Mouse (Mus musculus) Patski (cell line): ENCODE results near the gene Dnmbp. TPM values are rescaled to one million over a fixed set of nuclear protein-coding genes. Genes with fewer than 3 reads are reported as not detected.
"Not testable (repeated sequence)": the region's sequence is repeated elsewhere in the genome, so short reads cannot be mapped to it uniquely, and the experiment has no call there.

ENCODE experiments used
- ATAC-seq: fragments of 100-300 bp; one replicate; pipeline ENCODE4 v1.8.0; 2021
- CTCF ChIA-PET: fragments of 350-600 bp; sonication (Branson Sonifier 250); formaldehyde crosslinking; loops from one replicate; lab custom pipeline; 2022; ENCODE audit warnings: inconsistent platforms; lab: Charles Lee
- POLR2A ChIA-PET: fragments of 350-600 bp; sonication (Branson Sonifier 250); formaldehyde crosslinking; loops from one replicate; lab custom pipeline; 2022; ENCODE audit warnings: antibody characterized with exemption, inconsistent platforms; lab: Charles Lee
- DNase-seq: peaks from one replicate; pipeline ENCODE4 v3.0.0-alpha.2; 2011; ENCODE audit warnings: low read depth, low spot score
- H3K27me3 ChIP-seq: fragments of 371-371 bp; one replicate; pipeline ENCODE4 v1.5.1; 2021
- CTCF ChIP-seq: fragments of 100-300 bp; IDR thresholded peaks from one replicate; pipeline ENCODE4 v1.5.1; 2021
- in situ Hi-C: fragments of 300-500 bp; cut with MboI; formaldehyde crosslinking; loops from 3 replicates; pipeline ENCODE4 v1.11.1; 2018; ENCODE audit warnings: low pct_unique_long_range_greater_than_20kb, mixed read lengths
- polyA plus RNA-seq: library from polyadenylated mRNA; unstranded; gene quantifications from one replicate; pipeline ENCODE4 v1.2.3, GENCODE M21; 2021

The Dnmbp gene
- polyA plus RNA-seq, 1 experiment from 2014 or later, result 16.3 TPM

DNA sequence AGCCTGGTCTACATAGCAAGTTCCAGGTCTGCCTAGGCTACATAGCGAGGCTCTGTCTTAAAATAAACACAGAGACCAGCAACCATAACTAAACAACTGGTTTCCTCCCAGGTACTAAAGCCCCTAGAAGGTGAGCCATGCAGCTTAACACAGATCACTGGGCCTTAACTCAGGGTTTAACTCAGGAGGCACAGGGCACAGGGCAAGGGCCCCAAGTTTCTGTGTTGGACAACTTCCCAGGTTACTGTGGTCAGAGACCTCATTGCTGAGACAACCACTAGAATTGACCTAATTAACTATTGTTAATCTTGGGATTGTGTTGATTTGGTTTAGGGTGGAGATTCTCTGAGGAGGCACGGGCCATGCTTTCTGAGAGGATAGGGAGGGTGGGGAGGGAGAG lies 26.5 kb upstream of the Dnmbp start:
- POLR2A ChIA-PET, result no interaction called here
- CTCF ChIA-PET, result no interaction called here
- in situ Hi-C loops, result no loop called here
- H3K27me3 ChIP-seq, result peaks cover 18% of the 10 kb centered on the region
- DNase-seq, result no peak
- ATAC-seq, result no peak
- TF ChIP-seq CTCF, result no peak

DNA sequence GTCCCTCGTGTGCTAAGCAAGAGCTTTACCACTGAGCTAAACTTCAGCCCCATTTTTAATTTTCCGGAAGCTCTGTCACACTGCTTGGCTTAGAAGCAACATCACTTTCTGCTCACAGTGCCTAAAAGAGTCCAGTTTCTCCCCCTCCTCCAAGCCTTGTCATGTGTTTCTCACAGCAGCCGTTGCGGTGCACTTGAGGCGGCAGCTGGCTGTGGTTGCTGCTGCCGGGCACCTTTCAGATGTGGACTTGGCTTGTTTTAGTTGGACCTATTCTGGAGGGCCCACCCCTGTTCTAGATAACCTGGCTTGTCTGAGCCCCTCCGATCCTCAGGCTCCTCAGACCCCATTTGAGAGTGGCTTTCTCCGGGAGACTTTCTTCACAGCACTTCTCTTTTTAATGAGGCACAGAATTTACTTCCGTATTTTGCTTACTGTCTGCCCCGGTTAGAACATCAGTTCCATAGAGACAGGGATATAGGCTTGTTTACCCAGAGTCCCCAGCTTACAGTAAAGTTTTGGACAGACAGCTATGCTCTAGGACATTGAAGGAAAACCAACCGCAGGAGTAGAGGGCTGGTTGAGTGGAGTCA lies 25.6 kb upstream of the Dnmbp start:
- ChIA-PET POLR2A (no interaction called here), CTCF (interaction anchor here (1.0 kb wide), 1 partner anchor 133 kb away, joined by 4 read pairs; no protein-coding TSS in a partner anchor)
- ATAC-seq (no peak), DNase-seq (no peak)
- H3K27me3 ChIP-seq, result peaks cover 18% of the 10 kb centered on the region
- in situ Hi-C loops, result no loop called here
- TF ChIP-seq CTCF, result no peak

DNA sequence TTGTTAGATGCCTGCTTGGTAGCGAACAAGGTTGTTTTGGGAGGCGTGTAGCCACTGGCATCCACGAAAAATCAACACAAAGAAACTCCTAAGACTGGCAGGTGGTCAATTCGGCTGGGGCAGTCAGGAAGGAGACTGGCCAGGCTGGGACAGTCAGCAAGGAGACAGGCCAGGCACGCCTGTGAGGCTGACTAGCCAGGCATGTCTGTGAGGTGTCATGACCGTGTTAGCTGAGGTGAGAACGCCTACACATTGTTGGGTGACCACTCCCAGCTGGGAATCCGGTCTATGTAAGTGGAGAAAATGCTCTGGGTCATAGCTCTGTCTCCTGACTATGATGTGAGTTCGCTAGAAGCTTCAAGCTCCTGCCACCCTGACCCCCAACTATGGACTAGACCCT lies 22.8 kb upstream of the Dnmbp start:
- no peak for DNase-seq
- no peak for TF ChIP-seq CTCF

GRCm38 (mm10) chr19:43961185-43961584 lies 21.2 kb upstream of the Dnmbp start:
- ATAC-seq, result no peak
- no peak for DNase-seq
- H3K27me3 ChIP-seq, result peaks cover 8% of the 10 kb centered on the region
- peak; percentile 62 for TF ChIP-seq CTCF
- in situ Hi-C loops, result loop anchor here (5.0 kb wide), 1 partner anchor 124 kb away; no protein-coding TSS in a partner anchor
- ChIA-PET POLR2A (no interaction called here), CTCF (interaction anchor here (1.0 to 1.2 kb wide), 2 partner anchors 13 to 129 kb away, joined by 3 read pairs; no protein-coding TSS in a partner anchor)

More for the DNA sequence above, 22.8 kb upstream of the Dnmbp start:
- peaks cover 9% of the 10 kb centered on the region for H3K27me3 ChIP-seq
- no peak for ATAC-seq
- in situ Hi-C loops, result loop anchor here (5.0 kb wide), 1 partner anchor 125 kb away; no protein-coding TSS in a partner anchor
- POLR2A ChIA-PET, result no interaction called here
- CTCF ChIA-PET, result interaction anchor here (1.0 to 1.4 kb wide), 4 partner anchors 9 to 131 kb away, joined by 3 to 4 read pairs (median 3); no protein-coding TSS in a partner anchor

- ATAC-seq, result no peak
- in situ Hi-C loops, result loop anchor here (5.0 kb wide), 1 partner anchor 123 kb away; no protein-coding TSS in a partner anchor
- POLR2A ChIA-PET, result interaction anchor here (0.6 kb wide), 1 partner anchor 18 kb away, joined by 3 read pairs; no protein-coding TSS in a partner anchor
- CTCF ChIA-PET, result interaction anchor here (1.2 to 1.4 kb wide), 3 partner anchors 10 to 127 kb away, joined by 3 to 8 read pairs (median 3); no protein-coding TSS in a partner anchor
- no peak for TF ChIP-seq CTCF
- no peak for DNase-seq
- peaks cover 5% of the 10 kb centered on the region for H3K27me3 ChIP-seq
Observed at GRCm38 (mm10) chr19:43960014-43960413, 20.0 kb upstream of the Dnmbp start.

DNA sequence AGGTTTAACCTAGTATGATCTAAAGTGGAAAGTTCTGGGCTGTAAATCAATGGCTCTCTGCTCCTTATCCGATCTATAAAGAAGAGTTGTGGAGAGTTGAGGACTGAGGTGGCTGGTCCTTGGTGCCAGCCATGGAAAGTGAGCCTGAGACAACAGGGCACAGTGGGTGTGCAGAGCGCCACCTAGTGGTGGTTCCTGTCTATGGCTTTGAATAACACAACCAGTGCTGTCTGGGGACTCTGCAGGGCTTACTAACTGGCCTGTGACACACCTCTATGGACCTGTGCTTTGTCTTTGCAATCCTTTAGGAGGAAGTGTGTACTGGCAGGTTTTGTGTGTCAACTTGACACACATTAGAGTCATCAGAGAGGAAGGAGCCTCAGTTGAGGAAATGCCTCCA lies 19.2 kb upstream of the Dnmbp start:
- DNase-seq (no peak), ATAC-seq (peak; percentile 52)
- CTCF ChIA-PET, result interaction anchor here (0.8 to 1.4 kb wide), 3 partner anchors 10 to 127 kb away, joined by 3 to 8 read pairs (median 5); no protein-coding TSS in a partner anchor
- peaks cover 5% of the 10 kb centered on the region for H3K27me3 ChIP-seq
- in situ Hi-C loops, result no loop called here
- TF ChIP-seq CTCF, result peak; percentile 94
- POLR2A ChIA-PET, result no interaction called here

- H3K27me3 ChIP-seq, result peaks cover 5% of the 10 kb centered on the region
- ATAC-seq (no peak), DNase-seq (no peak)
- POLR2A ChIA-PET, result no interaction called here
- TF ChIP-seq CTCF, result no peak
- in situ Hi-C loops, result no loop called here
- CTCF ChIA-PET, result interaction anchor here (0.6 kb wide), 1 partner anchor 16 kb away, joined by 3 read pairs; no protein-coding TSS in a partner anchor
Observed at GRCm38 (mm10) chr19:43957881-43958280, 17.9 kb upstream of the Dnmbp start.

DNA sequence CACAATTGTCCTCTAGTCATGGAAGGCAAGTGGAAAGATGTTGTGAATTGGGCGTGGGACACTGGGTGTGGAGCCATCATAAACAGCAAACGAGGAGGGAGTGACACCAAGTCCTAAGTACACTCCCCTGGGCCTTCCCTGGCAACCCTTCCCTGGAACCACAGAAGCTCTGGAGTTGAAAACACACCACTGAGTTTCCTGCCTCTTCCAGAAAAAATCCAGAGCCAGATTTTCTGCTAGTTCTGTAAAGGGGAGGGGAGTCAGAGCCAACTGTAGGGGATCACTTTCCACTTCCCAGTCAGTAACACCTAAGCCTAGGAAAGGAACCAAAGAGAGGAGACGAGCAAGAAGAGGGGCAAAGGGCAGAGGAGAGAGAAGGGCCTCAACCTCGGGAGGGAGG lies 17.4 kb upstream of the Dnmbp start:
- no peak for TF ChIP-seq CTCF
- ATAC-seq (no peak), DNase-seq (no peak)
- ChIA-PET POLR2A (no interaction called here), CTCF (interaction anchor here (0.6 kb wide), 1 partner anchor 16 kb away, joined by 3 read pairs; no protein-coding TSS in a partner anchor)
- in situ Hi-C loops, result no loop called here
- peaks cover 5% of the 10 kb centered on the region for H3K27me3 ChIP-seq

DNA sequence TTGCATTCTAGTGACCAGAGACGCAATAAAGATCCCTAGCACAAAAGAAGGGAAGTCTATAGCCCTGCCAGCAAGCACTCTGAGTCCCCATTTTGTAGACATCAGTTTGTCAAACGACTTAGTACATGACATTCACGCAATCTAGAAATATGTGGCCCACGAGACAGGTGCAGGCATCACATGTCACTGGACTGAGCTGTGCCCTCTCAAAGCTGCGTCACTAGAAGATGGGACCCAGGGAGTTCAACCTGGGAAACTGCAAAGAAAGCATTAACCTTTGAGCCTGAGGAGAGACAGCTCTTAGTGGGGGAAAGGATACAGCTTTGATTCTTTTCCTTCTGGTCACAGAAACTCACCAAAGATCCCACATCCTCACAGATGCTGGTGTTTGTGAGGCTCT lies 15.3 kb upstream of the Dnmbp start:
- no peak for DNase-seq
- ATAC-seq, result no peak
- CTCF ChIA-PET, result interaction anchor here (0.9 to 1.2 kb wide), 2 partner anchors 10 to 126 kb away, joined by 3 to 6 read pairs; no protein-coding TSS in a partner anchor
- POLR2A ChIA-PET, result no interaction called here
- H3K27me3 ChIP-seq, result peaks cover 5% of the 10 kb centered on the region
- in situ Hi-C loops, result no loop called here
- no peak for TF ChIP-seq CTCF

- H3K27me3 ChIP-seq, result peaks cover 9% of the 10 kb centered on the region
- CTCF ChIA-PET, result interaction anchor here (0.9 to 1.2 kb wide), 2 partner anchors 10 to 126 kb away, joined by 3 to 6 read pairs; no protein-coding TSS in a partner anchor
Observed at GRCm38 (mm10) chr19:43954864-43955263, 14.9 kb upstream of the Dnmbp start.

DNA sequence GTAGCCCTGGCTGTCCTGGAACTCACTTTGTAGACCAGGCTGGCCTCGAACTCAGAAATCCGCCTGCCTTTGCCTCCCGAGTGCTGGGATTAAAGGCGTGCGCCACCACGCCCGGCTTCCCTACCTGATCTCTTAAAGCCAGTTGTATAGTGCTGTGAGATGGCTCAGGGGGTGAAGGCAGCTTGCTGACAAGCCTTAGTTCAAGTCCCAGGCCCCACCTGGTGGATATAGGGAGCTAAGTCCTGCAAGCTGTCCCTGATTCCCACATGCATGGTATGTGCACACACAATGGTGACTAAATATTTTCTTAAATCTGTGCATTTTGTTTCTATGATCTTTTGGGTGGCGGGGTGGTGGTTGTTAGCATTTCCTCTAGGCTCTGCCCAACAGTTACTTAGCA lies 12.9 kb upstream of the Dnmbp start:
- peaks cover 11% of the 10 kb centered on the region for H3K27me3 ChIP-seq
- CTCF ChIA-PET, in situ Hi-C loops, DNase-seq, ATAC-seq: not testable (repeated sequence)
- POLR2A ChIA-PET, result interaction anchor here (0.6 kb wide), 2 partner anchors 42 to 44 kb away, joined by 3 to 4 read pairs; no protein-coding TSS in a partner anchor

More at GRCm38 (mm10) chr19:43954864-43955263, 14.9 kb upstream of the Dnmbp start:
- DNase-seq (no peak), ATAC-seq (no peak)
- TF ChIP-seq CTCF, result no peak
- in situ Hi-C loops, result no loop called here
- POLR2A ChIA-PET, result no interaction called here
